Mouse (Mus musculus) midbrain, embryonic 11.5 days (tissue): ENCODE results near the gene Larp1. TPM values are rescaled to one million over a fixed set of nuclear protein-coding genes. Genes with fewer than 3 reads are reported as not detected.

Experiments used
- ATAC-seq: fragments of 200-750 bp; cut with Nextera tagmentation; 2 replicates; pipeline ENCODE4 v1.8.0; 2017; ENCODE audit warnings: moderate TSS enrichment, moderate library complexity; ENCODE audit not compliant: low FRiP score
- DNase-seq: peaks from one replicate; pipeline ENCODE4 v3.0.0; 2015; ENCODE audit warnings: low spot score; ENCODE audit errors: missing footprints
- H3K27ac ChIP-seq: fragments of 300-500 bp; sonication (generic); 2 replicates; pipeline ENCODE4 v1.5.1; 2014; ENCODE audit warnings: low read depth, low read length
- H3K27me3 ChIP-seq: fragments of 300-500 bp; sonication (generic); 2 replicates; pipeline ENCODE4 v1.6.1; 2014; ENCODE audit warnings: mild to moderate bottlenecking, low read length, moderate library complexity, mixed read lengths; ENCODE audit not compliant: control insufficient read depth, insufficient read depth
- H3K36me3 ChIP-seq: fragments of 300-500 bp; sonication (generic); 2 replicates; pipeline ENCODE4 v1.6.1; 2014; ENCODE audit warnings: mild to moderate bottlenecking, low read length, moderate library complexity, mixed read lengths; ENCODE audit not compliant: control insufficient read depth, insufficient read depth
- H3K4me1 ChIP-seq: fragments of 300-500 bp; sonication (generic); 2 replicates; pipeline ENCODE4 v1.6.1; 2014; ENCODE audit warnings: low read length; ENCODE audit not compliant: control insufficient read depth, insufficient read depth
- H3K4me2 ChIP-seq: fragments of 300-500 bp; sonication (generic); 2 replicates; pipeline ENCODE4 v1.6.1; 2014; ENCODE audit warnings: mild to moderate bottlenecking, moderate library complexity
- H3K4me3 ChIP-seq: fragments of 300-500 bp; sonication (generic); 2 replicates; pipeline ENCODE4 v1.5.1; 2014; ENCODE audit warnings: low read depth, low read length
- H3K9ac ChIP-seq: fragments of 300-500 bp; sonication (generic); 2 replicates; pipeline ENCODE4 v1.6.1; 2014; ENCODE audit warnings: low read length
- H3K9me3 ChIP-seq: fragments of 300-500 bp; sonication (generic); 2 replicates; pipeline ENCODE4 v1.6.1; 2016; ENCODE audit warnings: low read length; ENCODE audit not compliant: control insufficient read depth
- WGBS: fragments of 180-500 bp; shearing (Covaris S2); extraction: QIAGEN DNeasy Blood & Tissue Kit; methylation state at CpG from one replicate; pipeline ENCODE4 v1.1.7; 2014; 5-methylcytosine and 5-hydroxymethylcytosine counted together
- polyA plus RNA-seq: library from polyadenylated mRNA; unstranded; fragments of >200 nt; fragmentation: Nextera tagmentation; extraction: Ambion mirVana; gene quantifications from 2 replicates; pipeline ENCODE4 v1.2.1, GENCODE M21; 2014

Larp1 gene
- polyA plus RNA-seq, 1 experiment from 2014 or later, result 14.0 TPM

DNA sequence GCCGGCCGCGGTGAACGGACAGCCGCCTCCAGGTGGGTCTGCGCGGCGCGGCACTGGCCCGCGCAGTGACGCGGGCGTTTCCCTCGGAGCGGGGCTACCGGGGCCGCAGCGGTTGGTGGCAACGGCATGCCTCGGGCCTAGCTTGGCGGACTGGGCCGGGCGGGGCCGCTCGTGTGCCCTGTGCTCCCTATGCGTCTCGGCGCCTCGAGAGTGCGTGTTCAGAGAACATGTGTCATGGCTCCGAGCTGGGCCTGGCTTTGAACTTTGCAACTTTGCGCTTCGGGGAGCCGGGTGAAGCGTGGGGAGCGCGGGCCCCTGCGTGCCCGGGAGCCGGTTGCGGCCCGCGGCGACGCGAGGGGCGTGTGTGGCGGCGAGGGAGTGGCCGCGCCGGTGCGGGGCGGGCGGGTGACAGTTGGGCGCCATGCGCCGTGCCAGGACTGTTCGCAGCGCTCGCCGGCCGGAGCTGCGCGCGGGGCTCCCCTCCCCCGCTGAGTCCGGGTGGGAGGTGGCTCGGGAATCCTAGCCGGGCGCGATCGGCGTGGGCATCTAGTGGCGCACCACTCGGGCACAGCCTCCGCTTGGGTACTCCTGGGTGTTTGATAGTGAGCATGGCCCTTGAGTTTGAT, 765 bp downstream of the Larp1 start:
- Histone ChIP-seq H3K4me2 (peak overlapping the region; percentile 83), H3K9ac (peak overlapping the region; percentile 92), H3K4me1 (peaks cover 16% of the 10 kb centered on the region), H3K27ac (peak overlapping the region; percentile 72; the same call in 1 of the 2 replicates), H3K36me3 (no peaks in the 10 kb centered on the region), H3K27me3 (no peaks in the 10 kb centered on the region), H3K4me3 (peak overlapping the region; percentile 97), H3K9me3 (no peaks in the 10 kb centered on the region)
- DNase-seq, result peak; percentile 95
- WGBS, result under 1% methylated on average over 74 of the region's 78 CpGs
- ATAC-seq, result peak; percentile 66

- H3K27ac ChIP-seq, result no peak overlapping the region
- ATAC-seq (no peak), DNase-seq (peak; percentile 90)
- H3K36me3 ChIP-seq, result no peaks in the 10 kb centered on the region
- H3K4me3 ChIP-seq, result peak overlapping the region; percentile 97
- H3K4me2 ChIP-seq, result peak overlapping the region; percentile 83
- no peaks in the 10 kb centered on the region for H3K27me3 ChIP-seq
- peak overlapping the region; percentile 92 for H3K9ac ChIP-seq
- 1% methylated on average over 16 of the region's 16 CpGs for whole genome bisulfite sequencing
- H3K9me3 ChIP-seq, result no peaks in the 10 kb centered on the region
- peaks cover 16% of the 10 kb centered on the region for H3K4me1 ChIP-seq
Observed at GRCm38 (mm10) chr11:58010226-58010781, 1.4 kb downstream of the Larp1 start.

- H3K27ac ChIP-seq, result no peak overlapping the region
- H3K4me1 ChIP-seq, result peaks cover 16% of the 10 kb centered on the region
- peak overlapping the region; percentile 97; the same call in 1 of the 2 replicates for H3K4me3 ChIP-seq
- H3K27me3 ChIP-seq, result no peaks in the 10 kb centered on the region
- peak overlapping the region; percentile 83 for H3K4me2 ChIP-seq
- DNase-seq (no peak), ATAC-seq (no peak)
- H3K9ac ChIP-seq, result 0 out of 2 replicates have a peak overlapping the region, but pooled peaks have one; percentile 30
- WGBS, result 49% methylated on average over 1 of the region's 1 CpGs
- H3K36me3 ChIP-seq, result no peaks in the 10 kb centered on the region
- no peaks in the 10 kb centered on the region for H3K9me3 ChIP-seq
Observed at GRCm38 (mm10) chr11:58010930-58011329, 2.1 kb downstream of the Larp1 start.

DNA sequence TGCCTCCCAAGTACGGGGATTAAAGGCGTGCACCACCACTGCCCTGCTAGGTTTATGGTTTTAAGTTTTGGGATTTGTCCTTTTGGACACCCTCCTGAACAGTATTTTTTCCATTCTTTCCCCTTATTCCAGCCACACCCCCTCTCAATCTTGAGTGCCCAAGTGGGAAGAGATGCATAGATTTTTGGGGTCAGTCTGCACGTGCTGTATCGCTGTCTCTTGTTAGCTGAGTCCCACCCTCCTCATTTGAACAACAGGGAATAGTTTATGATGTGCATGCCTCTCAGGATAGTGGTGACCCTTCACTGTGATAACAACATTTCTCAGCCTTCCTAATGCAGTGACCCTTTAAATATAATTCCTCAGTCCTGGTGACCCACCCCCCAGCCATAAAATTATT, 2.9 kb downstream of the Larp1 start:
- Histone ChIP-seq H3K27ac (no peak overlapping the region), H3K9me3 (no peaks in the 10 kb centered on the region), H3K9ac (no peak overlapping the region), H3K4me2 (no peak overlapping the region), H3K36me3 (no peaks in the 10 kb centered on the region), H3K4me3 (no peak overlapping the region), H3K27me3 (no peaks in the 10 kb centered on the region), H3K4me1 (peaks cover 16% of the 10 kb centered on the region)
- ATAC-seq, result no peak
- 81% methylated on average over 4 of the region's 4 CpGs for WGBS
- no peak for DNase-seq

GRCm38 (mm10) chr11:58012674-58013073, 3.8 kb downstream of the Larp1 start:
- Histone ChIP-seq H3K4me3 (no peak overlapping the region), H3K27me3 (no peaks in the 10 kb centered on the region), H3K36me3 (no peaks in the 10 kb centered on the region), H3K4me2 (no peak overlapping the region), H3K9me3 (no peaks in the 10 kb centered on the region), H3K27ac (no peak overlapping the region), H3K9ac (no peak overlapping the region), H3K4me1 (peaks cover 16% of the 10 kb centered on the region)
- no peak for ATAC-seq
- no peak for DNase-seq
- 86% methylated on average over 1 of the region's 1 CpGs for WGBS

DNA sequence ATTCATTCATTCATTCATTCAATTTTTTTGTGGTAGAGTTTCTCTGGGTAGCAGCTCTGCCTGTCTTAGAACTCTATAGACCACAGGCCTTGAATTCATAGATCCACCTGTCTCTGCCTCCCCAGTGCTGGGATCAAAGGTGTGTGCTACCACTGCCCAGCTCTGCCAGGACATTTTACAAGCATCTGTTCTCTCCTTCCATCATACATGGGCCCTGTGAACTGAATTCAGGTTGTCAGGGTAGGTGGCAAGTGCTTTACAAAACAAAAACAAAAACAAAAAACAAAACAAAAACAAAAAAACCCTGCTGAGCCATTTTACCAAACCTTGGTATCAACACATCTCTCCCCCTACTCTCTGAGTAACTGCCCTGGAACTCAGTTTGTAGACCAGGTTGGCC, 4.2 kb downstream of the Larp1 start:
- DNase-seq (no peak), ATAC-seq (no peak)
- Histone ChIP-seq H3K27ac (no peak overlapping the region), H3K27me3 (no peaks in the 10 kb centered on the region), H3K9ac (no peak overlapping the region), H3K4me3 (no peak overlapping the region), H3K4me1 (peaks cover 15% of the 10 kb centered on the region), H3K4me2 (no peak overlapping the region), H3K36me3 (no peaks in the 10 kb centered on the region), H3K9me3 (no peaks in the 10 kb centered on the region)

GRCm38 (mm10) chr11:58014604-58015003, 5.7 kb downstream of the Larp1 start:
- 71% methylated on average over 1 of the region's 1 CpGs for WGBS
- Histone ChIP-seq H3K4me3 (no peak overlapping the region), H3K9me3 (no peaks in the 10 kb centered on the region), H3K27ac (no peak overlapping the region), H3K9ac (no peak overlapping the region), H3K27me3 (no peaks in the 10 kb centered on the region), H3K36me3 (no peaks in the 10 kb centered on the region), H3K4me1 (peaks cover 12% of the 10 kb centered on the region), H3K4me2 (no peak overlapping the region)
- ATAC-seq (no peak), DNase-seq (no peak)

DNA sequence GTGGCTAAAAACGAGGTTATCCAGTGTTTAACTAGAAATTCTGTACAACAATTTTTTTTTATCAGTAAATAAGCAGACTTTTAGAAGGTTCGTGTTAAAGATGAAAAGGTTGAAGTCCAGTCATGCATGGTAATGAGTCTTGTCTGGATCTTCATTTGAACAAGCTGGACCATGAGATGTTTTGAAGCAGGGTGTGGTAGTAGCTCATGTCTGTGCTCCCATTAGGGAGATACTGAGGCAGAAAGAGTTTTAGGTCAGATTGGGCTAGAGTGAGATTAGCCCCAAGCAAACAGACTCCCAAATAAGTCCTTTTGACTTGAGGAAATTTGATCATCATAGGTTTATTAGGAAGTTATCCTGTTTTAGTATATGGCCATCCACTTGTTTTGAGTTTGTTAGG, 6.5 kb downstream of the Larp1 start:
- WGBS, result 69% methylated on average over 2 of the region's 2 CpGs

GRCm38 (mm10) chr11:58016371-58016770, 7.5 kb downstream of the Larp1 start:
- H3K4me2 ChIP-seq, result no peak overlapping the region
- no peaks in the 10 kb centered on the region; the same call in 1 of the 2 replicates for H3K4me1 ChIP-seq
- H3K27ac ChIP-seq, result no peak overlapping the region
- no peaks in the 10 kb centered on the region for H3K9me3 ChIP-seq
- no peaks in the 10 kb centered on the region for H3K36me3 ChIP-seq
- WGBS, result 69% methylated on average over 3 of the region's 3 CpGs
- H3K4me3 ChIP-seq, result no peak overlapping the region
- H3K27me3 ChIP-seq, result no peaks in the 10 kb centered on the region
- DNase-seq (no peak), ATAC-seq (no peak)
- no peak overlapping the region for H3K9ac ChIP-seq

More for the DNA sequence above, 6.5 kb downstream of the Larp1 start:
- Histone ChIP-seq H3K27ac (no peak overlapping the region), H3K27me3 (no peaks in the 10 kb centered on the region), H3K4me1 (peaks cover 10% of the 10 kb centered on the region), H3K4me3 (no peak overlapping the region), H3K4me2 (no peak overlapping the region), H3K9me3 (no peaks in the 10 kb centered on the region), H3K36me3 (no peaks in the 10 kb centered on the region), H3K9ac (no peak overlapping the region)
- DNase-seq (no peak), ATAC-seq (no peak)
